Mouse (Mus musculus) kidney, postnatal 0 days (tissue): ENCODE data around the gene LTO1. TPM values are rescaled to one million over a fixed set of nuclear protein-coding genes. Genes with fewer than 3 reads are reported as not detected.
"Not testable (repeated sequence)": the region's sequence is repeated elsewhere in the genome, so short reads cannot be mapped to it uniquely, and the experiment has no call there.

ENCODE experiments used
- ATAC-seq: fragments of 200-750 bp; cut with Nextera tagmentation; replicated peaks from 2 replicates; pipeline ENCODE4 v1.8.0; 2017; ENCODE audit warnings: low read depth, moderate number of reproducible peaks, moderate TSS enrichment, moderate library complexity; ENCODE audit not compliant: low FRiP score
- DNase-seq: peaks from one replicate; pipeline ENCODE4 v3.0.0-alpha.2; 2016; ENCODE audit warnings: low spot score
- H3K27ac ChIP-seq: fragments of 300-500 bp; sonication (generic); 2 replicates; pipeline ENCODE4 v1.5.1; 2014; ENCODE audit warnings: mild to moderate bottlenecking
- H3K27me3 ChIP-seq: fragments of 300-500 bp; sonication (generic); 2 replicates; pipeline ENCODE4 v1.6.1; 2014; ENCODE audit warnings: low read length, mixed read lengths; ENCODE audit not compliant: insufficient read depth
- H3K36me3 ChIP-seq: fragments of 300-500 bp; sonication (generic); 2 replicates; pipeline ENCODE4 v1.6.1; 2014; ENCODE audit warnings: low read length, mixed read lengths; ENCODE audit not compliant: insufficient read depth
- H3K4me1 ChIP-seq: fragments of 300-500 bp; sonication (generic); replicated peaks from 2 replicates; pipeline ENCODE4 v1.6.1; 2014; ENCODE audit warnings: antibody characterized with exemption, low read length, mixed read lengths; ENCODE audit not compliant: insufficient read depth
- H3K4me2 ChIP-seq: fragments of 300-500 bp; sonication (generic); 2 replicates; pipeline ENCODE4 v1.6.1; 2014; ENCODE audit warnings: mild to moderate bottlenecking, low read length, moderate library complexity, mixed read lengths
- H3K4me3 ChIP-seq: fragments of 300-500 bp; sonication (generic); replicated peaks from 2 replicates; pipeline ENCODE4 v1.5.1; 2014; ENCODE audit warnings: low read depth, low read length
- H3K9ac ChIP-seq: fragments of 300-500 bp; sonication (generic); 2 replicates; pipeline ENCODE4 v1.6.1; 2014; ENCODE audit warnings: low read depth, low read length
- H3K9me3 ChIP-seq: fragments of 300-500 bp; sonication (generic); replicated peaks from 2 replicates; pipeline ENCODE4 v1.6.1; 2016; ENCODE audit warnings: low read length, inconsistent platforms, mixed read lengths
- CTCF ChIP-seq: IDR thresholded peaks from 2 replicates; pipeline ENCODE4 v1.5.1; 2016; ENCODE audit warnings: antibody characterized with exemption, low read depth, mild to moderate bottlenecking, moderate library complexity
- WGBS: fragments of 180-500 bp; shearing (Covaris S2); extraction: QIAGEN DNeasy Blood & Tissue Kit; methylation state at CpG from one replicate; pipeline ENCODE4 v1.1.7; 2014; 5-methylcytosine and 5-hydroxymethylcytosine counted together
- polyA plus RNA-seq: library from polyadenylated mRNA; unstranded; fragments of >200 nt; fragmentation: Nextera tagmentation; extraction: Ambion mirVana; gene quantifications from 2 replicates; pipeline ENCODE4 v1.2.1, GENCODE M21; 2015

Gene LTO1
- polyA plus RNA-seq, 1 experiment from 2014 or later = 22.4 TPM

GRCm38 (mm10) chr7:144905514-144905913, 9.4 kb upstream of the LTO1 start:
- H3K9ac ChIP-seq, H3K27me3 ChIP-seq, H3K4me3 ChIP-seq, DNase-seq, H3K27ac ChIP-seq, H3K36me3 ChIP-seq, H3K4me2 ChIP-seq, H3K4me1 ChIP-seq, ATAC-seq, H3K9me3 ChIP-seq: not testable (repeated sequence)
- 90% methylated on average over 3 of the region's 3 CpGs for WGBS
- peak; percentile 26; the same call in 1 of the 2 replicates for TF ChIP-seq CTCF

GRCm38 (mm10) chr7:144906708-144907397, 8.0 kb upstream of the LTO1 start:
- WGBS = 10% methylated on average over 28 of the region's 28 CpGs
- Histone ChIP-seq H3K27ac (no peak overlapping the region), H3K9me3 (no peaks in the 10 kb centered on the region), H3K4me2 (peak overlapping the region; percentile 31; the same call in 1 of the 2 replicates), H3K9ac (no peak overlapping the region), H3K4me3 (no peak overlapping the region), H3K36me3 (no peaks in the 10 kb centered on the region), H3K4me1 (no peaks in the 10 kb centered on the region), H3K27me3 (no peaks in the 10 kb centered on the region)
- DNase-seq = peak; percentile 72
- peak; percentile 48 for ATAC-seq
- TF ChIP-seq CTCF = peak; percentile 86

- Histone ChIP-seq H3K36me3 (no peaks in the 10 kb centered on the region), H3K4me3 (no peak overlapping the region), H3K4me1 (no peaks in the 10 kb centered on the region), H3K27me3 (no peaks in the 10 kb centered on the region), H3K27ac (no peak overlapping the region), H3K9me3 (no peaks in the 10 kb centered on the region), H3K9ac (no peak overlapping the region), H3K4me2 (no peak overlapping the region)
- DNase-seq (peak; percentile 53), ATAC-seq (no peak)
- TF ChIP-seq CTCF = peak; percentile 53; the same call in 1 of the 2 replicates
- WGBS = 14% methylated on average over 8 of the region's 8 CpGs
Measured at GRCm38 (mm10) chr7:144907793-144908192, 7.1 kb upstream of the LTO1 start.

GRCm38 (mm10) chr7:144908705-144909104, 6.2 kb upstream of the LTO1 start:
- TF ChIP-seq CTCF = no peak

GRCm38 (mm10) chr7:144911121-144911520, 3.8 kb upstream of the LTO1 start:
- no peaks in the 10 kb centered on the region for H3K36me3 ChIP-seq
- no peak for TF ChIP-seq CTCF
- H3K9me3 ChIP-seq = no peaks in the 10 kb centered on the region
- peaks cover 6% of the 10 kb centered on the region for H3K4me1 ChIP-seq
- H3K4me3 ChIP-seq = no peak overlapping the region
- no peak overlapping the region for H3K27ac ChIP-seq
- H3K9ac ChIP-seq = no peak overlapping the region
- DNase-seq (no peak), ATAC-seq (no peak)
- 75% methylated on average over 1 of the region's 1 CpGs for WGBS
- H3K4me2 ChIP-seq = no peak overlapping the region
- no peaks in the 10 kb centered on the region for H3K27me3 ChIP-seq

More at GRCm38 (mm10) chr7:144908705-144909104, 6.2 kb upstream of the LTO1 start:
- H3K27me3 ChIP-seq = no peaks in the 10 kb centered on the region
- H3K4me2 ChIP-seq = no peak overlapping the region
- no peaks in the 10 kb centered on the region for H3K4me1 ChIP-seq
- H3K36me3 ChIP-seq = no peaks in the 10 kb centered on the region
- H3K27ac ChIP-seq = no peak overlapping the region
- no peaks in the 10 kb centered on the region for H3K9me3 ChIP-seq
- DNase-seq (no peak), ATAC-seq (0 out of 2 replicates have a peak, but pooled peaks have one; percentile 7)
- no peak overlapping the region for H3K9ac ChIP-seq
- WGBS = 30% methylated on average over 7 of the region's 7 CpGs
- H3K4me3 ChIP-seq = no peak overlapping the region

GRCm38 (mm10) chr7:144912897-144913296, 2.0 kb upstream of the LTO1 start:
- Histone ChIP-seq H3K4me1 (peaks cover 6% of the 10 kb centered on the region), H3K9ac (no peak overlapping the region), H3K9me3 (no peaks in the 10 kb centered on the region), H3K27me3 (no peaks in the 10 kb centered on the region), H3K4me2 (no peak overlapping the region), H3K27ac (no peak overlapping the region), H3K36me3 (no peaks in the 10 kb centered on the region), H3K4me3 (no peak overlapping the region)
- no peak for DNase-seq
- TF ChIP-seq CTCF = no peak
- 65% methylated on average over 4 of the region's 4 CpGs for WGBS
- no peak for ATAC-seq
